Mouse (Mus musculus): ENCODE data around the gene Ptprg. TPM values are rescaled to one million over a fixed set of nuclear protein-coding genes. Genes with fewer than 3 reads are reported as not detected.
A peak's percentile ranks its signal among the peaks of the same experiment; 100 is the strongest.

Ptprg gene
- total RNA-seq, 2 experiments from 2014 or later = 85.9 to 111 TPM

- no peak for DNase-seq (ENCODE audit: extremely low spot score in 1 of 2, low spot score in 2 of 2)
- intact Hi-C loops (cut with DNase I) = no loop called here
- Histone ChIP-seq H3K27ac (no peak overlapping the region), H3K4me3 (no peak overlapping the region)
- no peak; the same call in 1 of the 2 replicates for TF ChIP-seq CTCF (IDR thresholded peaks at IDR 0.05)
These were observed 299.6 kb downstream of the Ptprg start for GRCm38 (mm10) chr14:11852896-11853295.

GRCm38 (mm10) chr14:11855499-11855898 is 302.2 kb downstream of the Ptprg start:
- no peak for DNase-seq (ENCODE audit: extremely low spot score in 1 of 2, low spot score in 2 of 2)
- no peak for TF ChIP-seq CTCF (IDR thresholded peaks at IDR 0.05)
- no peak overlapping the region for H3K27ac ChIP-seq
- intact Hi-C loops (cut with DNase I) = no loop called here
- H3K4me3 ChIP-seq = no peak overlapping the region

GRCm38 (mm10) chr14:11857928-11858481 is 304.7 kb downstream of the Ptprg start:
- intact Hi-C loops (cut with DNase I) = no loop called here
- DNase-seq (ENCODE audit: extremely low spot score in 1 of 2, low spot score in 2 of 2) = no peak
- no peak for TF ChIP-seq CTCF (IDR thresholded peaks at IDR 0.05)
- Histone ChIP-seq H3K27ac (no peak overlapping the region), H3K4me3 (no peak overlapping the region)

DNA sequence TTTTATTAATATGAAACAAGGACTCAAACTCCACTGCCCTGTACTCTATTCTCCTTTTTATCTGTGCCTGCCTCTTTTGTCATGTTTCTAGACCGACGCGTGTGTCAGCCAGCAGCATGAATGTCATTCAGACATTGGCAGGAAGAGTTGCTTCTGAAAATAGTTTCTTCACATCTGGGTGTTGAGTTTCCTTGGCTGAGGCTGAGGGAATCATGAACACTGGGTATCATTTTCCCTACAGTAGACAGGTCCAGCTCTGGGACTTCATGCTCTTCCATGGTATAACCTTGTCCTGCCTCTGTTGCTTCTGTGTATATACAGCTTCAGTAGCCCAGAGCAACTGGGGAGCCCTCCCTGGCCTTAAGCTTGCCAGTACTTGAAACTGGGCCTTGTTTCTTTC is 310.0 kb downstream of the Ptprg start:
- no peak for DNase-seq (ENCODE audit: extremely low spot score in 1 of 2, low spot score in 2 of 2)
- peak overlapping the region; percentile 73; the same call in 1 of the 2 replicates for H3K27ac ChIP-seq
- no peak for TF ChIP-seq CTCF (IDR thresholded peaks at IDR 0.05)
- H3K4me3 ChIP-seq = no peak overlapping the region
- intact Hi-C loops (cut with DNase I) = no loop called here

- intact Hi-C loops (cut with DNase I) = no loop called here
- H3K27ac ChIP-seq = no peak overlapping the region
These were observed 311.5 kb downstream of the Ptprg start for GRCm38 (mm10) chr14:11864840-11865239.

GRCm38 (mm10) chr14:11865332-11865731 is 312.0 kb downstream of the Ptprg start:
- TF ChIP-seq CTCF (IDR thresholded peaks at IDR 0.05) = no peak
- H3K27ac ChIP-seq = no peak overlapping the region
- H3K4me3 ChIP-seq = no peak overlapping the region
- DNase-seq (ENCODE audit: extremely low spot score in 1 of 2, low spot score in 2 of 2) = no peak
- intact Hi-C loops (cut with DNase I) = no loop called here

More at GRCm38 (mm10) chr14:11864840-11865239, 311.5 kb downstream of the Ptprg start:
- no peak for DNase-seq (ENCODE audit: extremely low spot score in 1 of 2, low spot score in 2 of 2)
- no peak overlapping the region for H3K4me3 ChIP-seq
- TF ChIP-seq CTCF (IDR thresholded peaks at IDR 0.05) = no peak

DNA sequence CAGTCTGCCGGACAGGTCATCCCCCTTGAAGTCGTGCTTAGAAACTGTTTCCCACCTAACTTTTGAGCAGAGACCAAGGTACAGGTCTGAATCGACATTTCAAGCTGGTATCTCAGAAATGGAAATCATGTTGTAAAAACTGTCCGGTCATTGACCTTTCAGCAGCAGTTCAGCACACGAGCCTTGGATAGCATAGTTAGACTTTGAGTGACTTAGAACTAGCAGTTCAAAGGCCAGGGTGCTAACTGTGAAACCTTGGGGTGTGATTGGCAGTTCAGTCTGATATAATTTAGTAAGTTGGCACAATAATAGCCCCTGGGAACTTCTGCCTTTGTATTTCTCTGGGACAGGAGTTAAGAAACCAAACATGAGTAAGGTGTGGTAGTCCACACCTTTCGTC is 312.5 kb downstream of the Ptprg start:
- no peak overlapping the region for H3K4me3 ChIP-seq
- H3K27ac ChIP-seq = no peak overlapping the region
- intact Hi-C loops (cut with DNase I) = no loop called here
- TF ChIP-seq CTCF (IDR thresholded peaks at IDR 0.05) = no peak
- DNase-seq (ENCODE audit: extremely low spot score in 1 of 2, low spot score in 2 of 2) = no peak

- no peak overlapping the region for H3K4me3 ChIP-seq
- no peak for TF ChIP-seq CTCF (IDR thresholded peaks at IDR 0.05)
- no peak overlapping the region for H3K27ac ChIP-seq
- DNase-seq (ENCODE audit: extremely low spot score in 1 of 2, low spot score in 2 of 2) = no peak
- intact Hi-C loops (cut with DNase I) = no loop called here
These were observed 313.1 kb downstream of the Ptprg start for GRCm38 (mm10) chr14:11866416-11866815.

- no peak for TF ChIP-seq CTCF (IDR thresholded peaks at IDR 0.05)
- intact Hi-C loops (cut with DNase I) = no loop called here
These were observed 315.3 kb downstream of the Ptprg start for GRCm38 (mm10) chr14:11868636-11869035.

GRCm38 (mm10) chr14:11871752-11872344 is 318.5 kb downstream of the Ptprg start:
- no peak for DNase-seq (ENCODE audit: extremely low spot score in 1 of 2, low spot score in 2 of 2)

More at GRCm38 (mm10) chr14:11868636-11869035, 315.3 kb downstream of the Ptprg start:
- no peak for DNase-seq (ENCODE audit: extremely low spot score in 1 of 2, low spot score in 2 of 2)
- H3K4me3 ChIP-seq = no peak overlapping the region
- H3K27ac ChIP-seq = no peak overlapping the region

GRCm38 (mm10) chr14:11874266-11874665 is 320.9 kb downstream of the Ptprg start:
- no peak for DNase-seq (ENCODE audit: extremely low spot score in 1 of 2, low spot score in 2 of 2)
- intact Hi-C loops (cut with DNase I) = no loop called here
- no peak for TF ChIP-seq CTCF (IDR thresholded peaks at IDR 0.05)
- Histone ChIP-seq H3K27ac (no peak overlapping the region), H3K4me3 (no peak overlapping the region)

More at GRCm38 (mm10) chr14:11871752-11872344, 318.5 kb downstream of the Ptprg start:
- no peak for TF ChIP-seq CTCF (IDR thresholded peaks at IDR 0.05)
- intact Hi-C loops (cut with DNase I) = no loop called here
- Histone ChIP-seq H3K4me3 (no peak overlapping the region), H3K27ac (peak overlapping the region; percentile 62)

GRCm38 (mm10) chr14:11874960-11875889 is 321.9 kb downstream of the Ptprg start:
- intact Hi-C loops (cut with DNase I) = no loop called here
- peak in 1 of 2 experiments; percentile 29 for DNase-seq (ENCODE audit: extremely low spot score in 1 of 2, low spot score in 2 of 2)
- Histone ChIP-seq H3K27ac (peak overlapping the region; percentile 51), H3K4me3 (no peak overlapping the region)
- no peak for TF ChIP-seq CTCF (IDR thresholded peaks at IDR 0.05)
